Mouse (Mus musculus) G1E (cell line): ENCODE results near the gene Pid1.

Experiments
- CTCF ChIP-seq: IDR thresholded peaks from 2 replicates; pipeline ENCODE4 v1.5.1; 2012; ENCODE audit warnings: low read depth, low read length, inconsistent platforms, mixed read lengths
- GATA1 ChIP-seq: IDR thresholded peaks from 2 replicates; pipeline ENCODE4 v1.6.1; 2012; ENCODE audit warnings: borderline replicate concordance, low read length, inconsistent platforms, mixed read lengths
- GATA2 ChIP-seq: IDR thresholded peaks from 2 replicates; pipeline ENCODE4 v1.6.1; 2012; ENCODE audit warnings: low read depth, low read length, inconsistent platforms, borderline replicate concordance
- POLR2AphosphoS5 ChIP-seq: IDR thresholded peaks from 2 replicates; pipeline ENCODE4 v1.6.1; 2012; ENCODE audit warnings: low read depth, low read length, inconsistent platforms; ENCODE audit not compliant: insufficient replicate concordance
- TAL1 ChIP-seq: conservative IDR thresholded peaks from 2 replicates; pipeline ENCODE4 v1.6.1; 2012; ENCODE audit warnings: low read depth, low read length, inconsistent platforms, mixed read lengths

DNA sequence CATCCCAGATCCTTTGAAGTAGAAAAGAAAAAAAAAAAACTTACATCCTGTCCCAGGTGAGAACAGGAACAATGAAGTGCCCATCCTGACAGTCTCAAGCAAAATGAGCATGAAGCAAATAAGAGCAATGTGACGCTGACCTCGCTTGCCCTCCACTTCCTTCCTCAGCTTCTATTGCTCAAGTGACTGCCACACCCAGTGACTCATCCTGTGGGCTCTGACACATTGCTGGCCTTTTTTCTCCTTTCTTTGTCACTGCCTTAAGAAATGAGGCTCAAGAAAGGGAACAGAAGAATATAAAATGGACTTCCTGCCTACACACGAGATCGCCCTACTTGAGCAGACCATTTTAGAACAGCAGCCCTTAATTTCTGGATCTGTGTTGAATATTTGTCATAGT lies 42.9 kb upstream of the Pid1 start:
- TF ChIP-seq CTCF, result no peak
- TF ChIP-seq GATA1, result no peak
- no peak for TF ChIP-seq POLR2AphosphoS5
- TF ChIP-seq GATA2, result no peak
- TF ChIP-seq TAL1, result no peak
